Mouse (Mus musculus): Measurements from ENCODE around the gene Crybg2.

GRCm38 (mm10) chr4:134128983-134129362 is 68.4 kb downstream of the Crybg2 start:
- TF ChIP-seq CTCF (conservative IDR thresholded peaks at IDR 0.05; ENCODE audit: low read length) = no peak
- no peak for TF ChIP-seq NANOG (IDR thresholded peaks at IDR 0.05; ENCODE audit: borderline replicate concordance, low read length)
- TF ChIP-seq POU5F1 (IDR thresholded peaks at IDR 0.05; ENCODE audit: borderline replicate concordance, low read length) = no peak
